Mouse (Mus musculus) limb, embryonic 15.5 days (tissue): ENCODE measurements around the gene Rtn4r. TPM values are rescaled to one million over a fixed set of nuclear protein-coding genes. Genes with fewer than 3 reads are reported as not detected.
A peak's percentile ranks its signal among the peaks of the same experiment; 100 is the strongest.

ENCODE experiments used
- ATAC-seq: fragments of 200-750 bp; cut with Nextera tagmentation; 2 replicates; pipeline ENCODE4 v1.8.0; 2017; ENCODE audit warnings: low read depth, moderate TSS enrichment; ENCODE audit not compliant: insufficient number of reproducible peaks, low FRiP score, low TSS enrichment
- H3K27ac ChIP-seq: fragments of 300-500 bp; sonication (generic); 2 replicates; pipeline ENCODE4 v1.5.1; 2015; ENCODE audit warnings: moderate library complexity, mild to moderate bottlenecking, inconsistent platforms
- H3K27me3 ChIP-seq: fragments of 300-500 bp; sonication (generic); 2 replicates; pipeline ENCODE4 v1.6.1; 2015; ENCODE audit warnings: inconsistent platforms
- H3K36me3 ChIP-seq: fragments of 300-500 bp; sonication (generic); 2 replicates; pipeline ENCODE4 v1.6.1; 2015; ENCODE audit warnings: inconsistent platforms
- H3K4me1 ChIP-seq: fragments of 300-500 bp; sonication (generic); 2 replicates; pipeline ENCODE4 v1.6.1; 2015; ENCODE audit warnings: inconsistent platforms
- H3K4me2 ChIP-seq: fragments of 300-500 bp; sonication (generic); 2 replicates; pipeline ENCODE4 v1.6.1; 2015; ENCODE audit warnings: mild to moderate bottlenecking, inconsistent platforms
- H3K4me3 ChIP-seq: fragments of 300-500 bp; sonication (generic); 2 replicates; pipeline ENCODE4 v1.5.1; 2015; ENCODE audit warnings: mild to moderate bottlenecking, inconsistent platforms
- H3K9ac ChIP-seq: fragments of 300-500 bp; sonication (generic); 2 replicates; pipeline ENCODE4 v1.6.1; 2015; ENCODE audit warnings: inconsistent platforms
- H3K9me3 ChIP-seq: fragments of 300-500 bp; sonication (generic); 2 replicates; pipeline ENCODE4 v1.6.1; 2016; ENCODE audit warnings: inconsistent platforms
- WGBS: fragments of 180-500 bp; shearing (Covaris S2); methylation state at CpG from one replicate; pipeline ENCODE4 v1.1.7; 2015; 5-methylcytosine and 5-hydroxymethylcytosine counted together
- polyA plus RNA-seq: library from polyadenylated mRNA; unstranded; fragments of >200 nt; fragmentation: Nextera tagmentation; extraction: Ambion mirVana; gene quantifications from 2 replicates; pipeline ENCODE4 v1.2.1, GENCODE M21; 2015

Gene Rtn4r
- polyA plus RNA-seq: 7.0 and 7.9 TPM in 2 replicates

DNA sequence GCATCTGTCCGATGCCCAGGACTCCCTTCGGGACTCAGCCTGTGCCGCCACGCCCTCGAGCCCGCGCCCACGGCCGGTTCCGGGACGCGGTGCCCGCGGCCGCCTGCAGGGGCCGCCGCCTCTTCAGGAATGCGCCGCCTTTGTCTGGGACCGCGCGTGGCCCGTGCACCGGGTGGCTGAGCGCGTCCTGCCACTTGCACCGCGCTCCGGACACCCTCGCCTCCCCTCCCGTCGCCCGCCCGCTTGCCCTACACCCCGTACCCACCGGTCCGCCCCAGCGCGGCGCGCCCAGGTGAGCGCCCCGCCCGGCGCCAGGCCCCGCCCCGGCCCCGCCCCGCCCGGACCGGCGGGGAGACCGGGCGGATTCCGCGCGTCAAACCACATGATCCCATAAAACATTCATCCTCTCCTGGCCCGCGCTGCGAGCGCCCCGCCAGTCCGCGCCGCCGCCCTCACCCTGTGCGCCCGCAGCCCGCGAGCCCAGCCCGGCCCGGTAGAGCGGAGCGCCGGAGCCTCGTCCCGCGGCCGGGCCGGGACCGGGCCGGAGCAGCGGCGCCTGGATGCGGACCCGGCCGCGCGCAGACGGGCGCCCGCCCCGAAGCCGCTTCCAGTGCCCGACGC, at the start of gene Rtn4r:
TSS of gene Rtn4r (plus strand) at position 402 of the 621 bp plus-strand sequence.
- Histone ChIP-seq H3K4me2 (peak within 1 kb of the TSS; percentile 98), H3K27ac (no peak within 1 kb of the TSS), H3K27me3 (peaks cover 36% of the 10 kb centered on the region), H3K36me3 (no peaks in the 10 kb centered on the region), H3K9me3 (no peaks in the 10 kb centered on the region), H3K4me3 (peak within 1 kb of the TSS; percentile 69), H3K9ac (peak within 1 kb of the TSS; percentile 52), H3K4me1 (peaks cover 41% of the 10 kb centered on the region)
- WGBS: 1% methylated on average over 68 of the region's 96 CpGs
- ATAC-seq: peak; percentile 56; the same call in 1 of the 2 replicates

DNA sequence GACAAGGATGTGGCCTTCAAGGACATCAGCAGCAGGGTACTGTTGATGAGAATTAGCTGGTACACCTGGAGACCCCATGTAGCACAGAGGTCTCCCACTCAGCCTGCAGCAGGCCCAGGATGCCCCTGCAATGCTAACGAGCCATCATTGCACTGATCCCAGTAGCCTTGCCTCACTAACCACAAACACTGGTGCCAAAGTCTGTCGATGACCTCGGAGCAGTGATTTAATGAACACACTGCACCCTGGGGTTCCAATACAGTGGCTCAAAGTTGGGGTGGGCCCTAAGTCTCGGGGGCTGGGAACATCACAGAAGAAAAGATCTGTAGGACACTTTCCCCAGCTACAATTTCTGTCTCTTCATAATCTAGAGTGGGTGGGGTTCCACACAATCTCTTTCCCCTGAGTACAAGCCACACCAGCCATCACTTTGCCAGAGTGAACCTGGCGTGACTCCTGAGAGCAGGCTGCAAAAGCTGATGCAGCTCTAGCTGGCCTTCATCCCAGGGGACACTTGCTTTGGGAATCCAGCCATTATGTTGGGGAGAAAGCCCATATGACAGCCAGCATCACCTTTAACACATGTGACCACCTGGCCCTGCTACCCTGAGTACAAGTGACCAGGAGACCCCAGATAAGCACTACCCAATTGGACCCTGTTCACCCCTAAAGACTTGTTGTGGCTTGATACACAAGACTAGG, 49.0 kb upstream of the Rtn4r start:
- H3K4me3 ChIP-seq: no peak overlapping the region
- WGBS: 72% methylated on average over 5 of the region's 5 CpGs
- ATAC-seq: no peak

DNA sequence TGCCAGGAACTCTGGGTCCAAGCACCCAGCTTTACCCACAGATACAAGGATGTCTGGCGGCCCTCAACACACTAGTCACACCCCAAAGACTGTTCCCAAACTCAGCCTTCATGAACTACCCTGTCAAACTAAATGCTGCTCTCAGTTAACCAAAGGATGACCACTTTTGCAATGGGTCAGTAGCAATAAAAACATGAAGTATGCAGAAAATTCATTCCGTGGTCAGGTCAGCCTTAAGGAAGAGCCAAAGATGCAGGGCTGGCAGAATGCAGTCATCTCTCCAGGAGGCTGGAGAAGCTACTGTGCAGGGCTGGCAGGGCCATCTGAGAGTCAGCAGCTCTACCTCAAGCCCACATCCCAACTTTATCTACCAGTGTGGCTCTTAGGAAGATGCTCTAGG, 48.1 kb upstream of the Rtn4r start:
- Histone ChIP-seq H3K27me3 (no peaks in the 10 kb centered on the region), H3K4me3 (no peak overlapping the region), H3K9ac (no peak overlapping the region), H3K27ac (no peak overlapping the region), H3K36me3 (peaks cover 4% of the 10 kb centered on the region; the same call in 1 of the 2 replicates), H3K4me1 (0 out of 2 replicates have a peak, but pooled peaks cover 7% of the 10 kb centered on the region), H3K4me2 (no peak overlapping the region), H3K9me3 (no peaks in the 10 kb centered on the region)
- no peak for ATAC-seq
- 86% methylated on average over 2 of the region's 2 CpGs for WGBS

More for the DNA sequence above, 49.0 kb upstream of the Rtn4r start:
- no peak overlapping the region for H3K4me2 ChIP-seq
- H3K9me3 ChIP-seq: no peaks in the 10 kb centered on the region
- H3K9ac ChIP-seq: no peak overlapping the region
- no peak overlapping the region for H3K27ac ChIP-seq
- H3K4me1 ChIP-seq: 0 out of 2 replicates have a peak, but pooled peaks cover 2% of the 10 kb centered on the region
- H3K27me3 ChIP-seq: no peaks in the 10 kb centered on the region
- H3K36me3 ChIP-seq: peaks cover 4% of the 10 kb centered on the region; the same call in 1 of the 2 replicates

DNA sequence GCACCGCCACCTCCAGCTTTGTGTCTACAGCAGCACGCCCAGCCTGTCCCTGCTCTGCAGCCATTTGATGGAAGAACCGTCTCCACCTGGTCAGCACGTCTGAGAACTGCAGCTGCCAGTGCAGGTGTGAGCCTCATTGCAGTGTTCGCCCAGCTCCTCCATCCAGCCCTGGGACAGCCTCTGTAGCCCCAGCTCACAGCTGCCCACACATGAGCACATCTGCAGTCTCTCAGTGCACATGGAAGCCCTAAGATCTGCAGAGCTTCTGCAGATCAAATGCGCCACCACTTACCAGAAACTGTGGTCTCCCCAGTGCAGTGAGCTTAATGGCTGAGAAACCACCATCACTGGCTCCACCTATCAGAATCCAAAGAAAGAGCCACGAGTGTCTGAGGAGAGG, 47.3 kb upstream of the Rtn4r start:
- no peak overlapping the region for H3K4me2 ChIP-seq
- no peak overlapping the region for H3K27ac ChIP-seq
- no peak overlapping the region for H3K4me3 ChIP-seq
- H3K36me3 ChIP-seq: peaks cover 4% of the 10 kb centered on the region; the same call in 1 of the 2 replicates
- no peak for ATAC-seq
- H3K9me3 ChIP-seq: no peaks in the 10 kb centered on the region
- H3K9ac ChIP-seq: no peak overlapping the region
- WGBS: 82% methylated on average over 7 of the region's 7 CpGs
- 0 out of 2 replicates have a peak, but pooled peaks cover 7% of the 10 kb centered on the region for H3K4me1 ChIP-seq
- H3K27me3 ChIP-seq: no peaks in the 10 kb centered on the region

DNA sequence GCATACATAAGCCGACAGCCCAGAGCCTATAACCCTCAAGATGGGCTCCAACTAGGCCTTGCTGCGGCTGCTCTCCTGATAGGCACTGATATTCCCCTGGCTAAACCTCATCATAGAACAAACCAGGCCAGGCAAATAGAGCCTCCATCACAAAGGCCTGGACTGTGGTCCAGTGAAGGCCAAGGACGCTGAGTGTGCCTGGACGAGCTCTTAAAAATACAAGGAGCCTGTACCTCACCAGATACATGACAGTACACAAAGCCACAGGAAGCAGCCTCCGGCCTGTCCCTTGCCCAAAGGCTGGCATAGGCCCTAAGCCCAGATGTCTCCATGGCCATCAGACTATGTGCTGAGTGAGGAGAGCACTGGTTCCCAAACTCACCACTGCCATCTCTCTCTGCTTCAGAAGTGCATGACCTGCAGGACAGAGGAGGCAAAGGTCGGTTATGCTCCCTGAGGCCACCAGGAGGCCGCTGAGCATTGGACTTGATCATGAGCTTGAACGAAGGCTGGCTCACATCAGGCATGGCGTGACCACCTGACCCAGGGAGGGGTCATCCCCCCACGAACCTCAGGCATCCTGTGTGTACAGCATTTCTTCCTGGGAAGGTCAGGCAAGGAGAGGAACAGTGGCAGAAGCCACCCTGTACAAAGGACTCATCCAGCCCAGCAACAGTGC, 46.2 kb upstream of the Rtn4r start:
- no peak overlapping the region for H3K4me3 ChIP-seq
- WGBS: 77% methylated on average over 10 of the region's 10 CpGs
- H3K27ac ChIP-seq: no peak overlapping the region
- no peak for ATAC-seq
- H3K9ac ChIP-seq: no peak overlapping the region
- H3K36me3 ChIP-seq: peaks cover 4% of the 10 kb centered on the region; the same call in 1 of the 2 replicates
- H3K4me2 ChIP-seq: no peak overlapping the region
- 0 out of 2 replicates have a peak, but pooled peaks cover 7% of the 10 kb centered on the region for H3K4me1 ChIP-seq
- H3K27me3 ChIP-seq: no peaks in the 10 kb centered on the region
- no peaks in the 10 kb centered on the region for H3K9me3 ChIP-seq

DNA sequence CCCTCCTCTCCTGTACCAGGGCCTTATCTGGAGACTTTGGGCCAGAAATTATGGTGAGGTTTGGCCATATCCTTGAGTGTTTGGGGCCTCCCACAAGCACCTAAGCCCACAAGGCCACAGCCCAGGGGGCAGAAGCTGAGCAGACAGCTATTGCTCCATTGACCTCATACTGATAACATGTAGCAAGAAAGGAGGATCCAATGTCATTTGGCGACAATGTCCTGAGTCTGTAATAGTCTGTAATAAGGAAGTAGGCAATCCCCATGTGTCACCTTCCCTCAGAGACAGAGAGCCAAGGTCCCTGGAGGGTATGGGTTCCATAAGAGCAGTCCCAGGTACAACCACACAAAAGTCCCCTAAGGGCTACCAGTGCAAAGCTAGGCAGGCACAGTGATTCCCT, 45.2 kb upstream of the Rtn4r start:
- ATAC-seq: no peak

DNA sequence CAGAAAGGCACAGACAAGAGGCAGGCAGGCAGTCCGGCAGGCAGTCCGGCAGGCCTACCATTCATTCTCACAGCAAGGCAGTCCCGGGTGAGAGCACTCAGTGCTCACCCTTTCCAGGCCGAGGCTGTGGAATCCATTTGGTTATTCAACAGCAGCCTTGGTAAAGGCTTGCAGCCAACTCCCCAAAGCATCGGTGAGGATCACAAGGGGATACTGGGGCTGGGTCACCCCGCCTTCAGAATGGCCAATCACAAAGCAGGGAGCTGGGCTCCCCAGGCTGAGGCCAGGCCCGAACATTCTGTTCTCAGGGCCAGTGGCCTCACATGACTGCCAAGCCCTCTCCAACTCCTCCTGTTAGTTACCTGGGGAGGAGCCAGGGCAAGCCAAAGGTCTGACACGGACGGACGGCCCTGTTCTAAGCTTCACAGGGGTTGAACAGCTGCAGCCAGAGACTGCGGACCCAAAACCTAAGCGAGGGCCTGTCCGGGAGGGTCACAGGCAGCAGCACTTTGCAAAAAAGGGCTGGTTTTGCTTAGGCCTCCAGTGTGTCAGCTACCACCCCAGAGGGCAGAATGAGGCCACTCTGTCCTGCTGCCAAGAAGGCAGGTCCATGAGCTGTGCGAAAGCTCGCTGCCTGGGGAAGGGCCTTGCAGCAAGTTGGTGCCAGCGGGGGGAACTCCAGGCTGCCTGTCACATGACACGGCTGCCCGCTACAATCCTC, 44.1 kb upstream of the Rtn4r start:
- Histone ChIP-seq H3K4me2 (no peak overlapping the region), H3K36me3 (peaks cover 4% of the 10 kb centered on the region; the same call in 1 of the 2 replicates), H3K9me3 (no peaks in the 10 kb centered on the region), H3K4me3 (no peak overlapping the region), H3K27me3 (peaks cover 12% of the 10 kb centered on the region; the same call in 1 of the 2 replicates), H3K9ac (no peak overlapping the region), H3K4me1 (peaks cover 16% of the 10 kb centered on the region; the same call in 1 of the 2 replicates), H3K27ac (no peak overlapping the region)
- no peak for ATAC-seq
- 80% methylated on average over 18 of the region's 18 CpGs for WGBS

More for the DNA sequence above, 45.2 kb upstream of the Rtn4r start:
- WGBS: 89% methylated on average over 1 of the region's 1 CpGs
- Histone ChIP-seq H3K36me3 (peaks cover 4% of the 10 kb centered on the region; the same call in 1 of the 2 replicates), H3K9ac (no peak overlapping the region), H3K9me3 (no peaks in the 10 kb centered on the region), H3K27ac (no peak overlapping the region), H3K4me3 (no peak overlapping the region), H3K4me2 (no peak overlapping the region), H3K4me1 (0 out of 2 replicates have a peak, but pooled peaks cover 7% of the 10 kb centered on the region), H3K27me3 (peaks cover under 1% of the 10 kb centered on the region; the same call in 1 of the 2 replicates)

DNA sequence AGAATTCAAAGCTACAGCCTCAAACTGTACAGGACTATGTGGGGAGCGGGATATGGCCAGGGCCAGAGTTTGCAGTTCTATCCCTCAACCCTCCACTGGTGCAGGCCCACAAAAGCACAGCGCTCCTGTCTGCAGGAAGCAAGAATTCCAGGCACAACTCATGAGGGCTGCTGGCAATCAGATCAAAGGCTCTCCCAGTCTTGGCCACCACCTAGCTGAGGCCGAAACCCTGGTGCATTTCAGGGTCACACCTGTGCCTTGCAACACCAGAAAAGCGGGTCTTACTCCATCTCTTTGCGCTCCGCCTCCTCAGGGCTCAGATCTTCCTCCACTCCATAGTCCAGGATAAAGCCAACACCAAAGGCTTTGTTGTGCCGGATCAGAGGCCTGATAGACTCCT, 43.2 kb upstream of the Rtn4r start:
- H3K4me1 ChIP-seq: peaks cover 24% of the 10 kb centered on the region
- no peak overlapping the region for H3K4me2 ChIP-seq
- no peak overlapping the region for H3K9ac ChIP-seq
- no peak for ATAC-seq
- no peak overlapping the region for H3K4me3 ChIP-seq
- H3K27ac ChIP-seq: no peak overlapping the region
- peaks cover 4% of the 10 kb centered on the region; the same call in 1 of the 2 replicates for H3K36me3 ChIP-seq
- WGBS: 73% methylated on average over 7 of the region's 7 CpGs
- peaks cover 12% of the 10 kb centered on the region; the same call in 1 of the 2 replicates for H3K27me3 ChIP-seq
- H3K9me3 ChIP-seq: no peaks in the 10 kb centered on the region

DNA sequence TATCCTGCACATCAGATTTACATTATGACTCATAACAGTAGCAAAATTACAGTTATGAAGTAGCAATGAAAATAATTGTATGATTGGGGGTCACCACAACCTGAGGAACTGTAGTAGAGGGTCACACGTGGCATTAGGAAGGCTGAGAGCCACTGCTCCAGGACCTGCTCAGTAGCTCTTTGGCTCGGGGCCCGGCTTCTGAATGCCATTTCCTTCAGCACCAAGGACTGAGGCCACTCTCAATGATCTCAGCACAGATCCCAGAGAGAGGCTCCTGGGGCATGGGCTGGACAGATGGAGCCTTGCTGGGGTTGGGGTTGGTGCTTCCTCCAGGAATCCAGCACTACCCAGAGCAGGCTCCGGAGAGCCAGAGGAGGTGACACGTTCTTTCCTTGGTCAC, 40.3 kb upstream of the Rtn4r start:
- Histone ChIP-seq H3K4me3 (no peak overlapping the region), H3K9me3 (no peaks in the 10 kb centered on the region), H3K4me2 (no peak overlapping the region), H3K36me3 (no peaks in the 10 kb centered on the region), H3K9ac (no peak overlapping the region), H3K27ac (no peak overlapping the region), H3K4me1 (peaks cover 29% of the 10 kb centered on the region), H3K27me3 (peaks cover 12% of the 10 kb centered on the region; the same call in 1 of the 2 replicates)
- 78% methylated on average over 5 of the region's 5 CpGs for WGBS
- no peak for ATAC-seq

DNA sequence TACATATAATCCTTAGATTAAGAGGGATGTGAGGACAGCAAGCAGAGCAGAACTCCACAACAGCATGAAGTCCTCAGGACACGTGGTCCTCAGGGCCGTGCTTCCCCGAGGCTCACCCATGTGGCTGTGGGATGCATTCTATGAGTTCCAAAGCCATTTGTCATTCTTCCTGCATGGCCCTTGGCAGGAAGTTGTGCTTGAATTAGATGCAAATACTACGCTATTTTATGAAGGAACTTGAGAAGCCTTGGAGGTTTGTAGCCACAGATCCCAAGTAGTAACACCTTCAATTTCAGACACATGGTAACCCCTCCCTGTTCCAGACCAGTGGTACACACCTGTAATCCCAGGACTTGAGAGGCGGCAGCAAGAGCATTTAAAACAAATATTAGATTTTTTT, 31.1 kb upstream of the Rtn4r start:
- H3K4me3 ChIP-seq: no peak overlapping the region
- ATAC-seq: no peak
- 29% methylated on average over 5 of the region's 5 CpGs for WGBS

DNA sequence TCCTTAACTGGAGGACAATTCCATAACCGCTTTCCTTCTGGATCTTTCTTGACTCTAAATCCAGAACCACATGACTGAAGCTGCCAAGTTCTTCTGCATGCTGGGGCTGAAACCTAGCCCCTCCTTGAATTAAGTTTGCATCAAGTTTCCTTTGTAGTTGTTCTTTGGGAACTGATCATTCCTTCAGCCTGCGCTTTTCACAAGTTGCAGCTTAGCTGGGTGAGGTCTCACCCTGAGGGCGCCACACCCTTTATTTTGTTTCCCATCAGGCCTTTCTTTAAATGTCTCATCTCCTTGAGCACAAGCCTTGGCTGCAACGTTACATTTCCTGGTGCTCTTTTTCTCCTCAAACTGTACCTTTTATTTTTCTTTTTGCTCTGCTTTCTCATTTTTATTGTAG, 24.6 kb upstream of the Rtn4r start:
- no peaks in the 10 kb centered on the region for H3K36me3 ChIP-seq
- no peak overlapping the region for H3K4me3 ChIP-seq
- H3K4me2 ChIP-seq: no peak overlapping the region
- H3K4me1 ChIP-seq: no peaks in the 10 kb centered on the region
- no peaks in the 10 kb centered on the region for H3K9me3 ChIP-seq
- no peaks in the 10 kb centered on the region for H3K27me3 ChIP-seq
- no peak for ATAC-seq
- no peak overlapping the region for H3K27ac ChIP-seq
- H3K9ac ChIP-seq: no peak overlapping the region
- 64% methylated on average over 4 of the region's 4 CpGs for WGBS

More for the DNA sequence above, 31.1 kb upstream of the Rtn4r start:
- no peaks in the 10 kb centered on the region for H3K36me3 ChIP-seq
- H3K4me1 ChIP-seq: no peaks in the 10 kb centered on the region
- H3K4me2 ChIP-seq: no peak overlapping the region
- H3K27me3 ChIP-seq: no peaks in the 10 kb centered on the region
- peak overlapping the region; percentile 22; the same call in 1 of the 2 replicates for H3K27ac ChIP-seq
- H3K9me3 ChIP-seq: no peaks in the 10 kb centered on the region
- H3K9ac ChIP-seq: no peak overlapping the region
